Mouse (Mus musculus) ZHBTc4 (cell line): Measurements from ENCODE around the gene Mrc1.
"Not testable (repeated sequence)": the region's sequence is repeated elsewhere in the genome, so short reads cannot be mapped to it uniquely, and the experiment has no call there.

ENCODE experiments used
- DNase-seq: peaks from one replicate; pipeline ENCODE4 v3.0.0-alpha.2; 2011; ENCODE audit warnings: low read depth, low spot score

The Mrc1 gene

GRCm38 (mm10) chr2:14229149-14229548 lies at the start of gene Mrc1:
Gene Mrc1 (plus strand): TSS chr2:14229392.
- DNase-seq, result no peak

DNA sequence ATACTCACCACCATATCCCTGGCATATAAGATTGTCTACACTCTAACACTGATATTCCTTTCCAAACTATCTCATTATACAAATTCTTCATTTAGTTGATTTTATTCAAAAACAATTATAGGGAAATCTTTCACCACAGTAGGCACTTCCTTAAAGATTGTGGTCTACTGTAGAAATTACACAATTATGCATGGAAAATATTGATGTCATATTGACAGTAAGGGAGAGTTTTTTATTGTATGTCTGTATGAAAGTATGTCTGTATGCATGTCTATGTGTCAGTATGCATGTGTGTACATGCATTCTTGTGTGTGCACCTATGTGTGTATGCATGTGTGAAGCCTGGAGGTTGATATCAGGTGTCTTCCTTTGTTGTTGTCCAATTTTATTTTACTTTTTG lies 44.8 kb upstream of the Mrc1 start:
- no peak for DNase-seq

- DNase-seq, result no peak
Measured at GRCm38 (mm10) chr2:14190684-14191083, 38.5 kb upstream of the Mrc1 start.

DNA sequence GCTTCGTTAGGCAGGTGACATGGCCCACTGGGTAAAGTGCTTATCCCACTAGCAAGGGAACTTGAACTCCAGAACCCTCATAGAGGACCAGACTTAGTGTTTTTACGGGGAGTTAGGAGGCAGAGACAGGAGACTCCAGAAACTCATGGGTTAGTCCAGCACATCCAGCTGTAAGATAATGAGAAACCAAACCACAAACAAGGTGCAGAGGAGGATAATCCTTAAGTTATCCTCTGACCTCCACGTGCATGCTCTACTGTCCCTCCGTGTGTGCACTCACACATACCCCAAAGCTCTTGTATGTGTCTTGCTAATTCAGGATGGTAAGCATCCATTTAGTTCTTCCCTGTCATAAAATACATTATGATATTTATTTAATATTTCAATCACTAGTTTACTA lies 37.6 kb upstream of the Mrc1 start:
- no peak for DNase-seq

GRCm38 (mm10) chr2:14192046-14192445 lies 37.1 kb upstream of the Mrc1 start:
- DNase-seq, result no peak

- DNase-seq, result not testable (repeated sequence)
Measured at GRCm38 (mm10) chr2:14198325-14198903, 30.8 kb upstream of the Mrc1 start.

DNA sequence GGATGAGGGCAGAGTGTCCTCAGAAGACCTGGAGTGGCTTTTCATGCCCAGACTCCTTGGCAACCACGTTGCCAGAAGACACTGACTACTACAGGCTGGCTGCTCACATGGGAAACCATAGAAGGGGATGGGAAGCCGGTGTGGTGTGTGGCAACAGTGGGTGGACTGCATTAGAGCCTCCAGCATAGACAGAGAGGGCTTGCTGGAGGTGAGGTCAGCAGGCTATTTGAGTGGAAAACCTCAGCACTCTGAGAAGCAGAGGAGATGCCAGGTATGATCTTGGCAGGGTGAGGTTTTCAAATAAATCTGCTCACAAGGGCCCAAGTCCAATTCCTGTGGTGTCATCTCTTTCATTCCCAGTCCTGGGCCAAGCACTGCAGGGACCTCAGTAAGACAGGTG lies 29.6 kb upstream of the Mrc1 start:
- DNase-seq, result no peak

DNA sequence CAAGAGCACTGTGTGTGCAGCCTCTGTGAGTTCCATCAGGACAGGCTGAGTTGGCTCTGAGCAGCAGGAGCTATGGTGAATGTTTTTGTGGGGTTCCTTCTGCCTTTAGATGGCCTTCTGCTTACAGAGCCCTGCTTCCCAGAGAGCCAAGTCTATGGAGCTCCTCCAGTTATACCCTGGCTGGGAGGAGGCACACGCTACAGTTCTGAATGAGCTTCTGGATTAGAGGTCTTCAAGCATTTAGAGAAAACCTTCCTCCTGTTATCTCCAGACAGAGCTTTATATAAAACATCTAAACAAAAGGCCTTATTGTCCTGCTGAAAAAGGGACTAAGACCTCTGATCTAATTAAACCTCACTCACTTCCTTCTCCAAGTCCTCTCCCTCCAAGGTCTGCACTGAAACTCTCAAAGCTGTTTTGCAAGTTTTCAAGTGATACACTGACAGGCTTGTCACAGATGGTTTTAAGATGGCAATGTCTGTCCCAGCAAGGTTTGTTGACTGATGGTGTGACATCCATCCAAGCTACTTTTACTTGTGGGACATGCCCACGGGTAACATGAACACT lies 28.2 kb upstream of the Mrc1 start:
- not testable (repeated sequence) for DNase-seq

DNA sequence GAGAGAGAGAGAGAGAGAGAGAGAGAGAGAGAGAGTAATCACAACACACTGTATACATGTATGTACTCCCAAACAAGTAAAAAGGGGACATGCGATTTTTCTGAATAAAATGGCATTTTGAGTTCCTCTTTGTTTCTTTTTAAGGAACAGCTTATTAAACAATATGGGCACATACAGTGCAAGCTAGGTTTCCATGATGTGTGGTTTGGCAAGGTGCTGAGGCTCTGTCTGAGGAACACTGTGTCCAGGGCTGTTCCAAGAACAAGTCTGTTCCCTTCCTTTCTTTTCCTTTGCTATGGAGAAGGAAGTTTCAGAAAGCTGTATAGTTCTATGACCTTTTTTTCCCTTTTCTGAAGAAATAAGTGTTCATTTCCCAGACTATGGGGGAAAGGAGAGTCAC lies 24.9 kb upstream of the Mrc1 start:
- no peak for DNase-seq

- no peak for DNase-seq
Measured at GRCm38 (mm10) chr2:14206798-14207197, 22.4 kb upstream of the Mrc1 start.

DNA sequence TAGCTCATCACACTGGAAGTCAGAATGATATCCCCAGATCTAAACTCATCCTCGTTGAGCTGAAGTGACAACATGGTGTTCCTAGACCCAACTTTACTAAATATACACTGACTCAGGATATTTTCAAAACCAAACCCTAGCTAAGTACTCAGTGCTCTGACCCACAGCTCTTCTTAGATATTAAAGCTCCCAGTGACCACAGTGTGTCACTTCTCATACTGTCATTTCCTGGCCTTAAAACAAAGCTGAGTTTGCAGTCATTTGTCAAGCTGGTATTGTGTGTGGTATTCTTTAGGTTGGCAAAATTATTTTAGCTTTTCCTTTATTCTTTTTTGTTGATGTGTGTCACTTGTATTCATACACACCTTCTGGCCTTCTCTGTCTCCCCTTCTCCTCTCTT lies 18.5 kb upstream of the Mrc1 start:
- DNase-seq, result no peak

GRCm38 (mm10) chr2:14211606-14212005 lies 17.6 kb upstream of the Mrc1 start:
- no peak for DNase-seq

DNA sequence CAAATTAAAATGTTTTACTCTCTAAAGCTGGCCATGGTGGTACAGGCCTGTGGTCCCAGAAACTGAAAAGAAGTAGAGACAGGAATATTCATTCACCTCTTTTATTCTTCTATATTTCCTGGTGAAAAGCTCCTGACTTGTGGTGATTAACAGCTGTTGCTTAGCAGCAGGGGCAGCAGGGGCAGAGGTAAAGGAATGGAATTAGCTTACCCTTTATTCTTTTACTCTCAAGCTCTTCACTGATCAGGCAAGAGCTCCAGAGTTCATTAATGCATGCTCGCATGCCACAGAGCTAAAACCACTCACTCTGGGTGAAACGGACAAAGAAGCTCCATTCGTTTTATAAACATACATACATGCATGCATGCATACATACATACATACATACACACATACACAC lies 14.4 kb upstream of the Mrc1 start:
- DNase-seq, result no peak

- no peak for DNase-seq
Measured at GRCm38 (mm10) chr2:14216653-14217052, 12.5 kb upstream of the Mrc1 start.

DNA sequence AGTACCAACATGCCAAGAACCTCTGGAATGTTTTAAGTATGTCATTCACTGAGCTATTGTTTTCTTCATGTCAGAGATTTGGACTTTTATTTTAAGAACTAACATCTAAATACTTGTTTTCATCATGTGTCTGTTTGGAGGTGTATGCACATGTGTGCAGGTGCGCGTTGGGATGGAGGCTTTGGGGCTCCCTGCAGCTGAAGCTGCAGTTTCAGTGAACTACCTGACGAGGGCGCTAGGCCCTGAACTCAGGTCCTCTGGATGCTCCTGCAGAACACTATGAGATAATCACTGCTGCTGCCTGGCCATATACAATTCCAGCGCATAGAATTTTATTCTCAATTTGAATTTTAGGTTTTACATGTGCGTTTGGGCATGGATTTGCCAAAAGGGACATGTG lies 11.1 kb upstream of the Mrc1 start:
- DNase-seq, result peak; percentile 30

DNA sequence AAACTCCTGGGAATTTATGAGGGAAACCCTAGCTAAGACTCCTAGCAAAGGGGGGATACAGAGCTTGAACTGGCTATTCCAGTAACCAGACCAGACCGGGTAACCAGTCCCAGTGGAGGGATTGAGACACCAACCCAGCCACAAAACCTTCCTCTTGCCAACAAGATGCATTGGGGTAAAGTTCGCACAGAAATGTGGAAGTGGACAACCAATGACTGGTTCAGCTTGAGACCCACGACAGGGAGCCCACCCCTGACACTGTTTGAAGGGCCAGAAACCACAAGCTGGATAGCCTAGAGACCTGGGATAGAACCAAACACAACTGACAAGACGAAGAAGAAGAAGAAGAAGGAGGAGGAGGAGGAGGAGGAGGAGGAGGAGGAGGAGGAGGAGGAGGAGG lies 4.8 kb upstream of the Mrc1 start:
- no peak for DNase-seq

DNA sequence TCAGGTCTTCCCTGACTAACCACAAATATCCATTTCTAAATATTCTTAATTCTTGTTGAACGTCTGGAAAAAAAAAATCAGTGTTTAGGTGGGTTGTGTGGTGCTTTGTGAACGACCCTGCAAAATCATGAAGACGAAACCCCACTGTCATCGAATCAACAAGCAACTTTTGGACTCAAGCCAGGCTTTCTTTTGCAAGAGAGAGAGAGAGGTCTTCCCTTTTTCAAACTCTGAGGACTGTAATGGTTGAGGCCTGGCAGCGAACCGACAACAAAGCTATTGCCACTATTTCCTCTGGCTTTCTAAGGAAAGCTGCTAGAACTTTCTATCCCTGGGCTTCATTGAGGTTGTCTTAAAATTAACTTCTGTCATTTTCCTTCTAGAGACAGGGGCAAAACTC lies 697 bp upstream of the Mrc1 start:
- no peak for DNase-seq

- DNase-seq, result no peak
Measured at GRCm38 (mm10) chr2:14229979-14230378, 787 bp downstream of the Mrc1 start.

- DNase-seq, result no peak
Measured at GRCm38 (mm10) chr2:14232897-14233296, 3.7 kb downstream of the Mrc1 start.

DNA sequence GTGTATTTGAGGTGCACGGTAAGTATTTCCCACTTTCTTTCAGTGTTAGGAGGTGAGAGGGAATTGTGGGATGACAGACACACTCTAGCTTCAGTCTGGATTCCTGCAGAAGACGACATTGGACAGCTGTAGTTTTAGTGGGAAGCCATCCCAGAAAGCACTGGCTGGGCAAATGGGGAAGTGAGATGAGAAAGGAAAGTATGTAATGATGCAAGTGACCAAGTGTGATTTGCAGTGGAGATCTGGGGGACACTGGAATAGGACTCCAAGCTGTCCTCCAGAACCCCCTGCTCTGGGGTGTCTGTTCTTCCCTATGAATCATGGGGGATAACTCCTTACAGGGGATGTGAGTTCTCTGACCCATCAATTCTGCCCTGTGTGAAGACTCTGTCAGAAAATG lies 4.8 kb downstream of the Mrc1 start:
- DNase-seq, result no peak

GRCm38 (mm10) chr2:14235319-14235718 lies 6.1 kb downstream of the Mrc1 start:
- no peak for DNase-seq

DNA sequence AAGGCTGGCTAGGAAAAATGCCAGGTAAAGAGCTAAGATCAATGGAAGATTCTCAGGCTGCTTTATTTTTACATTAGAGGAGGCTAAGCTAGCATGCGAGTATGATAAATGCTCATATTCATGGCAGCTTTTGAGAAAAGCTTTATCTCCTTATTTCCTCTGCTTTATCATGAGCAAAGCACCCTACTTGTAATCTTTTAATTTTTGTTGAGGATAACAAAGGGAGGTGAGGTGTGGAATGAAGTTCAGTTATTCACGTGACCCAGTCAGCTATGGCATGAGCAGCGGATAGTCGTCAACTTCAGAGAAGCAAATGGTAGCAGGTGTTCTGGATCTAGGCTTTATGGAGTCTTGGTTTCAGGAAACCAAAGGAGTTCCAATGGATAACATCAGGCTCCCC lies 7.7 kb downstream of the Mrc1 start:
- no peak for DNase-seq

DNA sequence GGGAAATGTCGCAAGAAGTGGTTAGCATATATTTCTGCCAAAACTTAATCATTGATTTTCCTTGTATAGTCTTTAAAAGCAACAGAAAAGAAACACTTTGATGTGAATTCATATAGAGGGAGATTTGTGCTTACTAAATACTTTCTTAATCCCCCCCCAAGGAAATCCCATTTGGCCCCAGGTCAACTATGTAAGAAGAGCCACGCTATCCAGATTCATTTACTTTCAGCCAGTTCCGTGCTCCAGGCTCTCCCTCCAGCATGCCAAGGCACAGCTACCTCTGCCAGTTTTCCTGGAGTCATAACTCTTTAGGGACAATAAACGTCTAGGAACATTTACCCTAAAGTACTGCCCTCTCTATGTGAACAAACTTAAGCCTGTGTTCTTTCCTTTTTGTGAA lies 8.5 kb downstream of the Mrc1 start:
- DNase-seq, result no peak

- DNase-seq, result no peak
Measured at GRCm38 (mm10) chr2:14239151-14239550, 10.0 kb downstream of the Mrc1 start.
